Mouse (Mus musculus) brain, embryonic 14.5 days (tissue): ENCODE data around the gene Vmn1r189.
"Not testable (repeated sequence)": the region's sequence is repeated elsewhere in the genome, so short reads cannot be mapped to it uniquely, and the experiment has no call there.

Experiments
- CTCF ChIP-seq: fragments of 200-500 bp; IDR thresholded peaks from 2 replicates; pipeline ENCODE4 v1.5.1; 2012; ENCODE audit warnings: inconsistent platforms, mild to moderate bottlenecking, moderate library complexity, borderline replicate concordance; ENCODE audit not compliant: insufficient read depth, insufficient read length; ENCODE audit errors: extremely low read depth
- POLR2A ChIP-seq: fragments of 200-500 bp; IDR thresholded peaks from 2 replicates; pipeline ENCODE4 v1.6.1; 2012; ENCODE audit warnings: mild to moderate bottlenecking, inconsistent platforms, borderline replicate concordance; ENCODE audit not compliant: poor library complexity, insufficient read depth, insufficient read length, severe bottlenecking; ENCODE audit errors: extremely low read depth

- not testable (repeated sequence) for TF ChIP-seq CTCF, POLR2A
Observed at GRCm38 (mm10) chr13:22084140-22084539, 21.5 kb downstream of the Vmn1r189 start, which contains the start of gene Vmn1r188.
